Mouse (Mus musculus) bone marrow, adult 2 months (tissue): ENCODE results near the gene Matk.

ENCODE experiments used
- CTCF ChIP-seq: fragments of 200-500 bp; IDR thresholded peaks from 2 replicates; pipeline ENCODE4 v1.5.1; 2011; ENCODE audit warnings: low read length, control low read depth; ENCODE audit not compliant: control insufficient read depth, insufficient read depth
- POLR2A ChIP-seq: fragments of 200-500 bp; IDR thresholded peaks from 2 replicates; pipeline ENCODE4 v1.6.1; 2011; ENCODE audit warnings: low read depth, mild to moderate bottlenecking, control low read depth, low read length, borderline replicate concordance; ENCODE audit not compliant: control insufficient read depth

- TF ChIP-seq CTCF (no peak), POLR2A (no peak)
These were observed 10.7 kb upstream of the Matk start for GRCm38 (mm10) chr10:81242021-81242420.
